8 mouse cellular contexts compared by ENCODE assay signal in the genomic region with DNA sequence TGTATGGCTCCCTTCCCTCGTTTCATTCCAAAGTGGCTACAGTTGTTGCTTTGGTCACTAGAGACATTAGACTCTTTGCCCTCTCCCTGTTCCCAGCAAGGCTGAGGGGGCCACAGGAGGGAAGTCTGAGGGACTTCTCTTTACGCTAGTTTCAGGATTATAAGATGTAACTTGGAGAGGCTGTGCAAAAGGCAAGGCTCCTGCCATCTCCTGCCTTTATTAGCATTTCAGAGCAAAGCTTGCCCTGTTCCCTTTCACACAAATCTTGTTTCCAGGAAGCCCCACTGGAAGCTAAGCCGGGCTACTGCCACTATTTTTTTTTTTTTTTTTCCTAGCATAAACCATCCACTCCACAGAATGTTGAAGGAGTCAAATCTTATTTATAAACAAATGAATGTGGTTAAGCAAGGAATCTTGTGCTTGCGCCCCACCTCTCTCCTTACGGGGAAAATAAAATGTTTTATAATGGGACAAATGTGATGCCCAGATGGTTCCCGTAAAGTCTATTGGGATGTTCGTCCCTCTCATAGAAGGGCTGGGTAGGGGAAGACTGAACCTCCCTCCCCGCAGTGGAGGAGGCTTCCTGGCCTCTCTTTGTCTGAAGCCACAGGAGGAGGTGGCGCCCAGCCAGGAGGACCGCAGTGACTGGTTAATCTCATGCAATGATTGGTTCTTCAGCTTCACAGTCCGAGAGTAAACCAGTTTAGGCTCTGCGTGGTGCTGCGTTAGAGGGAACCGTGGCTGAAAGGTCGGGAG.
DNase-seq lines count a peak whose midpoint lies in the region; ATAC-seq and TF ChIP-seq lines count a peak whose summit lies in the region.

No protein-coding gene starts in this region.

- H3K4me1 ChIP-seq in hindbrain, embryonic 15.5 days (replicated peaks) = peaks cover 42% of the 10 kb centered on the region
- peaks cover 40% of the 10 kb centered on the region for H3K4me1 ChIP-seq in limb, embryonic 14.5 days (ENCODE audit: control insufficient read depth, insufficient read depth, low read length)

- no peaks in the 10 kb centered on the region for H3K27me3 ChIP-seq in hindbrain, embryonic 15.5 days
- no peaks in the 10 kb centered on the region for H3K27me3 ChIP-seq in limb, embryonic 14.5 days (ENCODE audit: control insufficient read depth, insufficient read depth, low read length)

- H3K9me3 ChIP-seq in hindbrain, embryonic 15.5 days = no peaks in the 10 kb centered on the region
- H3K9me3 ChIP-seq in limb, embryonic 14.5 days (ENCODE audit: control insufficient read depth, low read length) = no peaks in the 10 kb centered on the region

- intact Hi-C loops in gastrocnemius, postnatal 14 days (cut with DNase I; ENCODE audit: low total_unique reads) = no loop called here

- peak overlapping the region; percentile 14 for H3K4me3 ChIP-seq in hindbrain, embryonic 15.5 days
- H3K4me3 ChIP-seq in limb, embryonic 14.5 days (replicated peaks; ENCODE audit: low read length) = 0 out of 2 replicates have a peak overlapping the region, but pooled peaks have one; percentile 2

- no peak for TF ChIP-seq POLR2A in limb, embryonic 14.5 days (IDR thresholded peaks at IDR 0.05; ENCODE audit: borderline replicate concordance, extremely low read depth, insufficient read depth, insufficient read length)

- peak; percentile 65 for ATAC-seq in hindbrain, embryonic 15.5 days (ENCODE audit: low FRiP score, low read depth)
- ATAC-seq in limb, embryonic 14.5 days (ENCODE audit: low FRiP score, low read depth) = peak; percentile 58
- ATAC-seq in monocyte, adult 5-6 weeks (replicated peaks; ENCODE audit: insufficient number of reproducible peaks, low FRiP score, low TSS enrichment, poor library complexity, severe bottlenecking) = peak; percentile 24

- H3K36me3 ChIP-seq in hindbrain, embryonic 15.5 days = no peaks in the 10 kb centered on the region
- H3K36me3 ChIP-seq in limb, embryonic 14.5 days (ENCODE audit: control insufficient read depth, insufficient read depth, low read length) = no peaks in the 10 kb centered on the region

- peak overlapping the region; percentile 47 for H3K4me2 ChIP-seq in hindbrain, embryonic 15.5 days
- peak overlapping the region; percentile 35 for H3K4me2 ChIP-seq in limb, embryonic 14.5 days (replicated peaks; ENCODE audit: low read depth, low read length, severe bottlenecking)

- 2% methylated on average over 15 of the region's 15 CpGs for WGBS in hindbrain, embryonic 15.5 days
- WGBS in limb, embryonic 14.5 days = 7% methylated on average over 15 of the region's 15 CpGs

- peak overlapping the region; percentile 79 for H3K27ac ChIP-seq in hindbrain, embryonic 15.5 days (replicated peaks)
- H3K27ac ChIP-seq in limb, embryonic 14.5 days (replicated peaks; ENCODE audit: low read depth, low read length) = peak overlapping the region; percentile 52; the same call in 1 of the 2 replicates

- DNase-seq in frontal cortex, postnatal 10 days (ENCODE audit: low spot score in 2 of 2) = peak; percentile 42 to 52
- no peak for DNase-seq in frontal cortex, postnatal 36 days (ENCODE audit: low spot score in 2 of 2)
- peak; percentile 91 to 93 for DNase-seq in cerebellum, postnatal 36 days
- peak; percentile 73 for DNase-seq in gastrocnemius, postnatal 14 days
- peak; percentile 76 for DNase-seq in limb, embryonic 14.5 days (ENCODE audit: low spot score)
- DNase-seq in urinary bladder, postnatal 36 days (ENCODE audit: low spot score in 2 of 2) = peak; percentile 32 to 62

- peak overlapping the region; percentile 20; the same call in 1 of the 2 replicates for H3K9ac ChIP-seq in hindbrain, embryonic 15.5 days
- peak overlapping the region; percentile 25; the same call in 1 of the 2 replicates for H3K9ac ChIP-seq in limb, embryonic 14.5 days (ENCODE audit: low read depth, low read length, severe bottlenecking)

Comparison
In these comparisons a context has a peak if more than half of its experiments do, and no peak if none do; other contexts are left out.
1. DNase-seq: peak in frontal cortex, postnatal 10 days (2 of 2), cerebellum, postnatal 36 days (2 of 2), gastrocnemius, postnatal 14 days (single experiment), limb, embryonic 14.5 days (single experiment) and urinary bladder, postnatal 36 days (2 of 2); none in frontal cortex, postnatal 36 days (0 of 2).
2. Peak in every context shown above with its lines, with median percentiles within 50 percentile points of each other: ATAC-seq.